Mouse (Mus musculus) E14TG2a.4 (cell line): ENCODE results near the gene Aff1.

Experiments used
- CTCF ChIP-seq: conservative IDR thresholded peaks from 2 replicates; pipeline ENCODE4 v1.5.1; 2014; ENCODE audit warnings: low read length
- NANOG ChIP-seq: IDR thresholded peaks from 2 replicates; pipeline ENCODE4 v1.6.1; 2014; ENCODE audit warnings: borderline replicate concordance, low read length, mixed read lengths
- POU5F1 ChIP-seq: IDR thresholded peaks from 2 replicates; pipeline ENCODE4 v1.6.1; 2014; ENCODE audit warnings: low read length, borderline replicate concordance

GRCm38 (mm10) chr5:103720967-103721366 is 28.8 kb downstream of the Aff1 start:
- TF ChIP-seq CTCF (no peak), NANOG (no peak), POU5F1 (no peak)
